Mouse (Mus musculus) midbrain, embryonic 13.5 days (tissue): ENCODE measurements at regions not wholly inside any gene's neighbourhood (a gene's known extent, or its start where the extent isn't known, plus 50 kb on each side); places are given as distances from the start of the nearest gene placed in this dataset.

Experiments
- ATAC-seq: fragments of 200-750 bp; cut with Nextera tagmentation; 2 replicates; pipeline ENCODE4 v1.8.0; 2017; ENCODE audit warnings: mild to moderate bottlenecking, moderate TSS enrichment, moderate library complexity
- H3K27ac ChIP-seq: fragments of 300-500 bp; sonication (generic); 2 replicates; pipeline ENCODE4 v1.5.1; 2015; ENCODE audit warnings: inconsistent platforms, mild to moderate bottlenecking, moderate library complexity
- H3K27me3 ChIP-seq: fragments of 300-500 bp; sonication (generic); 2 replicates; pipeline ENCODE4 v1.6.1; 2015; ENCODE audit warnings: mild to moderate bottlenecking, inconsistent platforms
- H3K36me3 ChIP-seq: fragments of 300-500 bp; sonication (generic); 2 replicates; pipeline ENCODE4 v1.6.1; 2015; ENCODE audit warnings: mild to moderate bottlenecking, inconsistent platforms
- H3K4me1 ChIP-seq: fragments of 300-500 bp; sonication (generic); replicated peaks from 2 replicates; pipeline ENCODE4 v1.6.1; 2015; ENCODE audit warnings: inconsistent platforms
- H3K4me2 ChIP-seq: fragments of 300-500 bp; sonication (generic); replicated peaks from 2 replicates; pipeline ENCODE4 v1.6.1; 2015; ENCODE audit warnings: moderate library complexity, mild to moderate bottlenecking, inconsistent platforms
- H3K4me3 ChIP-seq: fragments of 300-500 bp; sonication (generic); replicated peaks from 2 replicates; pipeline ENCODE4 v1.5.1; 2015; ENCODE audit warnings: mild to moderate bottlenecking, inconsistent platforms
- H3K9ac ChIP-seq: fragments of 300-500 bp; sonication (generic); replicated peaks from 2 replicates; pipeline ENCODE4 v1.6.1; 2015; ENCODE audit warnings: mild to moderate bottlenecking, inconsistent platforms
- H3K9me3 ChIP-seq: fragments of 300-500 bp; sonication (generic); 2 replicates; pipeline ENCODE4 v1.6.1; 2016; ENCODE audit warnings: mild to moderate bottlenecking, inconsistent platforms
- WGBS: fragments of 180-500 bp; shearing (Covaris S2); methylation state at CpG from one replicate; pipeline ENCODE4 v1.1.7; 2015; 5-methylcytosine and 5-hydroxymethylcytosine counted together

DNA sequence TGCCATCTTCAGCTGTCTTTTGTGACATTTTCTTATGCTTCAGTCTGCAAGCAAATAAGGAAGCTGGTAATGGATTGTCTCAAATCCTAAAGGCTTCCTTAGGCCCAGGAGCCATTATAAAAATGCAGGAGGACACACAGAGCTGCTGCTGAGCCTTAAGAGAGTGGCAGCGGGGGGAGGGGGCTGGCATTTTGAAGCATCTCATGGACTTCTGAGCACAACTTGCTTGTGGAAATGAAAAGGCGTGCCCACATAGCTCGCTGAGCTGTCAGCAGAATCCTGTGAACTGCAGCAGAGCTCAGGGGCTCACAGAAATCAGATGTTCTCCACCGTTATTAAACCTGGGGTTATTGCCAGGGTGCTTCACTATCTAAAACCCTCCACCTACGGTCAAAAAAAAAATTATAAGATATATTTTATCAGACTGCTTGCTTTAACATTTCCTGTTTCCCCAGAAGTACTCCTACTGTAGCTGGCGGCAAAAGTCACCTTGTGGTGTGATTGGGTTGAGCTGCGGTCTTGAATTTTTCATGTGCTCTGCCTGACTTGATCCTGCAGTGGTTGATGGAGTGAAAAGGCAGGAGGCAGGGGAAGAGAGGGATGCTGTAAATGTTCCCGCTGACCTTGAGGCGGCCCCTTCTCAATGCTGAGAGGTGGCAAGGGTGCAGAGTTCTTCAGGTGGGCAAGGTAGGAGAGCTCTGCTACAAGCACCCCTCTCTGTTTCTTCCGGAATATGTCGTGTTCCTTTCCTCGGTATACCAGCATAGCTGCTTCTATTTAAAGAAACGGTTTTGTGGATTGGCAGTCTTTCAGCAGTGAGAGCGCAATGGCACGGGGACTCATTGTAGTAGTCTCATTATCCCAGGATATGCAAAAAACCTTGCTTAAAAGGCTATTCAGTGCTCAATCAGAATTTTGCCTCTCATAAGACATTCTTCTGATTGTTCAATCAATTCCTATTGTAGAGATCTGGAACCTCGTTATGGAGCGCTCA, 71.4 kb upstream of the Krr1 start:
- peaks cover 14% of the 10 kb centered on the region for H3K4me1 ChIP-seq
- no peaks in the 10 kb centered on the region for H3K36me3 ChIP-seq
- 56% methylated on average over 17 of the region's 17 CpGs for WGBS
- no peak overlapping the region for H3K4me3 ChIP-seq
- H3K9ac ChIP-seq, result no peak overlapping the region
- H3K9me3 ChIP-seq, result no peaks in the 10 kb centered on the region
- H3K27me3 ChIP-seq, result no peaks in the 10 kb centered on the region
- ATAC-seq, result peak; percentile 67
- H3K4me2 ChIP-seq, result no peak overlapping the region; the same call in 1 of the 2 replicates
- peak overlapping the region; percentile 66 for H3K27ac ChIP-seq

DNA sequence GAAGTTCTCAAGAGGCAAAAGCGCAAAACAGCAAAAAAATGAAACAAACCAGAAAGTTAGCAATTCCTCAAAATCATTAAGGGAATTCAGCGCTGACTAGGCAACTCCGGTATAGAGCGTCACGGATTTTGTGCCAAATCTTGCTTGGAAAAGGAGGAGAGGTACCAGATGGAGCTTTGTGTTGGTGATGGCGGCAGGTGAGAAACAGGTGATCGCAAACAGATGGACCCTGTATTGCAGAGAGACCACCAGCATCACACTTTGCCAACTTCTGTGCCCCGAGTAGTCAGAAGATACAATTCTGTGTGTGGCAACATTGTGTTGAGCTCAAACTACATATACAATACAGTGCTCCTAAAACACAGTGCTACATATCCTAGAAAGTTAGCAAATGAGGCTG, 68.5 kb upstream of the Krr1 start:
- peaks cover 14% of the 10 kb centered on the region for H3K4me1 ChIP-seq
- no peak overlapping the region for H3K4me3 ChIP-seq
- no peaks in the 10 kb centered on the region for H3K36me3 ChIP-seq
- no peak overlapping the region for H3K9ac ChIP-seq
- 93% methylated on average over 8 of the region's 8 CpGs for WGBS
- no peaks in the 10 kb centered on the region for H3K9me3 ChIP-seq
- ATAC-seq, result no peak
- H3K27me3 ChIP-seq, result no peaks in the 10 kb centered on the region
- no peak overlapping the region for H3K27ac ChIP-seq
- no peak overlapping the region for H3K4me2 ChIP-seq

DNA sequence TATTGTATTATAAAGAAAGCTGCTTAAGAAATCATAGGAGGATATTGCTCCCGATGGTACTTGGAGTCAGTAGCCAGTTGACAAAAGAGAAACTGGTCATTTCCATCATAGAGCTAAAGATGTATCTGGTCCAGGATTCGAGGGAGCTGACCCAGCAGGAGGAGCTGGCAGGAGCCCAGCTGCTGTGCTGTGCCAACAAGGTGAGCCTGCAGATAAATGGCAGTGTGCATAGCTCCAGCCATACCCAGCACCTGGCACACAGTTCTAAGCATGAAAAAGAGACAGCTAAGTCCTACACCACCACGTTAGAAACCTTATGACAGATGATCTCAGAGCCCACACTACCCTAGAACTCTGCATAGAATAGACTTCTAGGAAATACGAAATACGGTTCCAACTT, 64.6 kb upstream of the Krr1 start:
- H3K9me3 ChIP-seq, result no peaks in the 10 kb centered on the region
- WGBS, result 88% methylated on average over 5 of the region's 5 CpGs
- no peak overlapping the region for H3K4me3 ChIP-seq
- H3K27ac ChIP-seq, result no peak overlapping the region
- no peaks in the 10 kb centered on the region for H3K36me3 ChIP-seq
- no peak for ATAC-seq
- H3K9ac ChIP-seq, result no peak overlapping the region
- H3K27me3 ChIP-seq, result no peaks in the 10 kb centered on the region
- no peak overlapping the region for H3K4me2 ChIP-seq
- no peaks in the 10 kb centered on the region for H3K4me1 ChIP-seq

DNA sequence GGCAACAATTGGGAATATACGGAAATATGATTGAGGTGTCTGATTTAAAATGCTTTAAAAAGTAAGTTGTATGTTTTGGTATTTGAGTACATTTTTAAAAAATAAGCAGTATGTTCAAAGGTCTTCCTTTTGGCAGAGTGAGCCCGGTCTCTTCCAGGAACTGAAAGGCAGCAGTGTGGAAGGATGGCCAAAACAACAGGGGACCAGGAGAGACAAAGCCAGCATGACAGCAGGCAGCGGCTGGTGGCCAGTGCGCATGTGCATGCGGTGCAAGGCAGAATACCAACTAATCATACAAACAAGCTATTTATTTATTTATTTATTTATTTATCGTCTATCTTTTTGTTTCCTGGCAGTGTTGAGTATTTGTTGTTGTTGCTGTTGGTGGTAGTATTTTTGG, 59.9 kb upstream of the Krr1 start:
- no peaks in the 10 kb centered on the region for H3K36me3 ChIP-seq
- no peaks in the 10 kb centered on the region for H3K9me3 ChIP-seq
- ATAC-seq, result no peak
- no peak overlapping the region for H3K9ac ChIP-seq
- no peaks in the 10 kb centered on the region for H3K4me1 ChIP-seq
- H3K4me3 ChIP-seq, result no peak overlapping the region
- 78% methylated on average over 6 of the region's 6 CpGs for WGBS
- H3K4me2 ChIP-seq, result no peak overlapping the region
- H3K27ac ChIP-seq, result no peak overlapping the region
- H3K27me3 ChIP-seq, result no peaks in the 10 kb centered on the region

DNA sequence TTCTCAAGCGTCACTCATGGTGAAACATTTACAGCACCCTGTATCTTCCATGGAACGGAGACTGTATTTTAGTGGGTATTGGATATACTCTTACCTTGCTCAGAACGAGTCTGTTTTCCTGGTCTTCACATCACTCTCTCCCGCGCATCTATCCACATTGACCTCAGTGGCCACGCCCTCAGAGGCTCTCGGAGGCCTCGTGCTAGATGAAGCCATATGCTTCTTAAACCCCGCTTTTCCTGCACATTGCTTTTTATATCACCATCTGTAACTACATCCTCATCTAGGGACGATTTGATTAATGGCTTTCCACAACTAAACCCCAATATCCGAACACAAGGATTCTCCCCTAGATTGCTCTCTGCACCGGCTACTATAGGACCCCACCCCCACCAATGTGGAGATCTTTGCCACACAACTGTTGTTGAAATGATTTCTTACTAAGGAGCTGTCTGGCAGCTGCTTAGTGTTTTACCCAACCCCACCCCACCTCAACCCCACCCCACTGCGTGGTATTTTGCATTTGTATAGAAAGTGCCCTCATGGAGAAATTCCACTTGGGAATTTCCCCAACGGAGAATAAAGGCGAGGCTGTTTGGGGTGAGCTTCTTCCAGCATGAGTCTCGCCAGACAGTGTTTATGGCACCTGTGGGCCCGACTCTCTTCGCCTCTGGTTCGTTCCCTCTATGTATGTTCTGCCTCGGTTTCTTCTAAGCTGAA, 59.2 kb upstream of the Krr1 start:
- ATAC-seq, result no peak
- 81% methylated on average over 20 of the region's 20 CpGs for WGBS
- Histone ChIP-seq H3K4me3 (no peak overlapping the region), H3K4me1 (no peaks in the 10 kb centered on the region), H3K36me3 (no peaks in the 10 kb centered on the region), H3K9ac (no peak overlapping the region), H3K9me3 (no peaks in the 10 kb centered on the region), H3K27me3 (no peaks in the 10 kb centered on the region), H3K27ac (no peak overlapping the region), H3K4me2 (no peak overlapping the region)

DNA sequence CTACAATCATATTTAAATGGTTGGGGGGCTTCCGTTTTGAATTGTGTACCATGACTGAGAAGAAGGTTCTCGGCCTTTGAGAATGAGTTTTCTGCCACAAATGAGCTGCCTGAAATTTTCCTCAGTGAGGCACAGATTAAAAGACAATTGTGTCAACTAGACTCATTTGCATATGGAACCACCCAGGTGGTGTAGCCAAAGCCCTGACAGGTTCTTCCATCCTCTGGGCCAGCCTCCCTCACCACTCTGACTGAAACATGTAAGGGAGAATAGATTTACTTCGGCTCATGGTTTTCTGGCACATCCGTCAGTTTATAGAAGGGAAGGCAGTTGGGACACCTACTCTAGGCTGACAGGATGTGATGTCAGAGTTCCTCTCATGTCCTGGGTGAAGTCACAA, 58.2 kb upstream of the Krr1 start:
- no peaks in the 10 kb centered on the region for H3K4me1 ChIP-seq
- no peaks in the 10 kb centered on the region for H3K9me3 ChIP-seq
- H3K9ac ChIP-seq, result no peak overlapping the region
- no peaks in the 10 kb centered on the region for H3K27me3 ChIP-seq
- H3K4me3 ChIP-seq, result no peak overlapping the region
- WGBS, result 91% methylated on average over 4 of the region's 4 CpGs
- H3K27ac ChIP-seq, result no peak overlapping the region
- no peak overlapping the region for H3K4me2 ChIP-seq
- ATAC-seq, result no peak
- no peaks in the 10 kb centered on the region for H3K36me3 ChIP-seq

DNA sequence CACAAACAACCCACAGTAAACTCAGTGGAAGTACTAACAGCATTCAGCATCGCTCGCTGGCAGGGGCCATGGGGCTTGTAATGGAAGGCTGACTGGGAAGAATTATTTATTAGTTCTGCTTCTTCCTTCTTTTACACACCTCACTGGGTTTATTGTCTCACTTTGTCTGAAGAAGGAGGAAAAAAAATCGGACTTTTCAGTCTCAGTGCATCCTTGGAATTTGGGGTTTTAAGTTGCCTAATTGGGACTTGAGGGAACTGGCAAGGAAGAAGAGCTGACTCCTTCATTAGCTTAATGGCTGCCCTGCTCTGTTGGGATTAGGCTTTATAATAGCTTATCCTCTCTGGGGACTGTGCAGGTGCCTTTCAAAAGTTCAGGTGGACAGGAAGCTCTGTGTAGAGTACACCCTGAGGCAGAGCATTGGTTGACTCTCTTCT, 54.4 kb upstream of the Krr1 start:
- Histone ChIP-seq H3K9ac (no peak overlapping the region), H3K27ac (no peak overlapping the region), H3K4me2 (no peak overlapping the region), H3K4me1 (peaks cover 2% of the 10 kb centered on the region; the same call in 1 of the 2 replicates), H3K4me3 (no peak overlapping the region), H3K9me3 (no peaks in the 10 kb centered on the region), H3K27me3 (no peaks in the 10 kb centered on the region), H3K36me3 (no peaks in the 10 kb centered on the region)
- WGBS, result 8% methylated on average over 3 of the region's 3 CpGs
- ATAC-seq, result no peak

DNA sequence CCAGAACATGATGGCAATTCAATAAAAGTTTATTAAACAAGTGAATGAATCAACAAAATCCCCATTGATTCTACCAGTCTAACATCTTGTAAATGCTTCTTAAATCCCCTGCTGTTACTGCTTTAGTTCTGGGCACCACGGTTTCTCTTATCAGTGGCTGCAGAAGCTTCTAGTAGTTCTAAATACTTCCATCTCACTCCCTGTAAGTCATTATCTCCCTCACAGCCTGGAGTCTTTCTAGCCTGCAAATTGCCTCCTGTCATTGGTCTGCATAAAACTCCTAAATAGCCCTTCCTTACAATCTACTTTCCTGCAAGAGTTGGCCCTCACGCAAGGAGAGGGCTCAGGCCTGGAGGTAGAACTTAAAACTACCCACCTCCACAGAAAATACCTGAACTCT, 53.0 kb upstream of the Krr1 start:
- Histone ChIP-seq H3K36me3 (no peaks in the 10 kb centered on the region), H3K27ac (no peak overlapping the region), H3K9ac (no peak overlapping the region), H3K4me1 (peaks cover 8% of the 10 kb centered on the region), H3K4me2 (no peak overlapping the region), H3K27me3 (no peaks in the 10 kb centered on the region), H3K4me3 (no peak overlapping the region), H3K9me3 (no peaks in the 10 kb centered on the region)
- no peak for ATAC-seq
- 85% methylated on average over 2 of the region's 2 CpGs for WGBS

DNA sequence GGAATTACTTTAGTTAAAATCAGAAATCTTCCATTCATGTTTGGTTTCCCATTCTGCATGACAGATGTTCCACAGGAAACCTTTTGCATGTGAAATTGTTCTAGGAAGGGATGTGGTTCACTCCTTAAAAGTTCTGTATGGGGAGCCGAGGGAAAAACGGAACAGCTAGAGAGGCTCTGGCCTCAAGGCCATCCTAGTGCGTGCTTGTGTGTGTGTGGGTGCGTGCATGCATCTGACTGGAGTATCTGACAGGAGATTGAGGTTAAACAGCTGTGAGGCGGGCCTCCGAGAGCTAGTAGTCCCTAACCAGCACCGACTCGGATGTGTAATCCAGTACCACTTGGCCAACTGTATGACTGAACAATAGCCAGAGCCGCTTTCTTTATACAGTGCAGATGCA, 51.0 kb upstream of the Krr1 start:
- Histone ChIP-seq H3K9ac (no peak overlapping the region), H3K4me1 (peaks cover 17% of the 10 kb centered on the region), H3K27ac (no peak overlapping the region), H3K36me3 (no peaks in the 10 kb centered on the region), H3K4me3 (no peak overlapping the region), H3K9me3 (no peaks in the 10 kb centered on the region), H3K4me2 (no peak overlapping the region), H3K27me3 (peaks cover 4% of the 10 kb centered on the region; the same call in 1 of the 2 replicates)
- 84% methylated on average over 9 of the region's 9 CpGs for WGBS
- ATAC-seq, result no peak
